8 mouse cellular contexts compared by ENCODE assay signal in the genomic region with DNA sequence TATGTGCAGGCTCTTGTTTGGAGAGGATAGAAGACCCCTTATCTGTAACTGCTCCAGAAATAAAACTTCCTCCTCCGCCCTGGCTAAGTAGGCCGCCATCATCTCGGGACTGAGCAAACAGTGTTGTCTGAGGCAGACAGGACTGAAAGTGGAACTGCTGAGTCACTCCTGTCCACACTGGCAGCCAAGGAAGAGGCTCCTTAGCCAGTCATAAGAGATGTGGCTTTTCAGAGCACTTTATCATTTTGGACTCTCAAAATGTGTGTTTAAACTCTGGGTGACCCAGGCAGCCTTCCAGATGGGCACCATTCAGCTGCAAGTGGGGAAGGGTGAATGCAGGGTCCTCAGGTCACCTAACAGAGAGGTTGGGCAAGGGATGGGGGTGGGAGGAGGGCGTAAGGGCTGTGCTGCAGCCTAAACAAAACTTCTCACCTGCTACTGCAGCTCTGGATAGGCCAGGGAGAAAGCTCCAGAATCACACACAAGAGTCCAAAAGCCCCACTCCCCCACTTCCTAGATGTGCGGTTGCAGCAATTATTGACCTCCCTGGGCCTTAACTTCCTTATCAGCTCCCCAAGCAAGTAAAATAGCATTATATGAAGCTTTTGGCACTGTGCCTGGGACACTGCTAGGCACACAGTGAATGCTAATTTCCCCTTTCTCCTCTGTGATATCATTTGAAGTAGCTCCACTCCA.
DNase-seq lines count a peak whose midpoint lies in the region; ATAC-seq and TF ChIP-seq lines count a peak whose summit lies in the region.

No protein-coding gene starts in this region.

- H3K36me3 ChIP-seq in intestine, embryonic 15.5 days, result no peaks in the 10 kb centered on the region

- no peaks in the 10 kb centered on the region for H3K27me3 ChIP-seq in intestine, embryonic 15.5 days (replicated peaks)

- TF ChIP-seq POLR2A in lung, adult 2 months (IDR thresholded peaks at IDR 0.05; ENCODE audit: borderline replicate concordance, extremely low read depth, low read depth, low read length), result no peak

- no peaks in the 10 kb centered on the region for H3K9me3 ChIP-seq in intestine, embryonic 15.5 days

- H3K27ac ChIP-seq in intestine, embryonic 15.5 days, result peak overlapping the region; percentile 78

- no peak overlapping the region for H3K4me3 ChIP-seq in intestine, embryonic 15.5 days (replicated peaks)
- no peak overlapping the region for H3K4me3 ChIP-seq in lung, adult 2 months (replicated peaks; ENCODE audit: extremely low read depth, low read depth, low read length)

- TF ChIP-seq CTCF in lung, adult 2 months (IDR thresholded peaks at IDR 0.05; ENCODE audit: insufficient read depth, low read length), result no peak

- H3K4me1 ChIP-seq in intestine, embryonic 15.5 days (replicated peaks), result peaks cover 26% of the 10 kb centered on the region
- peaks cover 20% of the 10 kb centered on the region for H3K4me1 ChIP-seq in lung, adult 2 months (ENCODE audit: control insufficient read depth, insufficient read depth, low read length)

- no peak overlapping the region for H3K9ac ChIP-seq in intestine, embryonic 15.5 days

- H3K4me2 ChIP-seq in intestine, embryonic 15.5 days (replicated peaks), result peak overlapping the region; percentile 20; the same call in 1 of the 2 replicates

- peak; percentile 58 to 73 for DNase-seq in urinary bladder, postnatal 36 days (ENCODE audit: low spot score in 2 of 2)
- no peak for DNase-seq in urinary bladder, postnatal 25 days (ENCODE audit: low spot score)
- DNase-seq in lung, adult 2 months, result peak; percentile 40
- DNase-seq in telencephalon, adult 2 months (ENCODE audit: low read depth, low spot score), result peak; percentile 49
- DNase-seq in cerebellum, adult 9-11 months, result no peak
- no peak for DNase-seq in ovary, postnatal 36 days (ENCODE audit: low spot score)

- ATAC-seq in common myeloid progenitor, adult 5-6 weeks (replicated peaks; ENCODE audit: low read depth, poor library complexity, severe bottlenecking), result peak; percentile 87
- ATAC-seq in intestine, embryonic 15.5 days, result peak; percentile 93

- WGBS in intestine, embryonic 15.5 days, result 21% methylated on average over 5 of the region's 5 CpGs
- WGBS in lung, adult 2 months, result 26% methylated on average over 5 of the region's 5 CpGs

Comparison
In these comparisons a context has a peak if more than half of its experiments do, and no peak if none do; other contexts are left out.
1. DNase-seq: peak in urinary bladder, postnatal 36 days (2 of 2), lung, adult 2 months (single experiment) and telencephalon, adult 2 months (single experiment); none in urinary bladder, postnatal 25 days (single experiment), cerebellum, adult 9-11 months (single experiment) and ovary, postnatal 36 days (single experiment).